Mouse (Mus musculus) hindbrain, postnatal 0 days (tissue): Measurements from ENCODE around the gene Ncam1. TPM values are rescaled to one million over a fixed set of nuclear protein-coding genes. Genes with fewer than 3 reads are reported as not detected.

Source experiments
- ATAC-seq: fragments of 200-750 bp; cut with Nextera tagmentation; 2 replicates; pipeline ENCODE4 v1.8.0; 2017; ENCODE audit warnings: mild to moderate bottlenecking, moderate TSS enrichment, moderate library complexity
- DNase-seq: peaks from one replicate; pipeline ENCODE4 v3.0.0-alpha.2; 2015; ENCODE audit warnings: low spot score
- H3K27ac ChIP-seq: fragments of 300-500 bp; sonication (generic); 2 replicates; pipeline ENCODE4 v1.5.1; 2014; ENCODE audit warnings: mild to moderate bottlenecking
- H3K27me3 ChIP-seq: fragments of 300-500 bp; sonication (generic); 2 replicates; pipeline ENCODE4 v1.6.1; 2014; ENCODE audit warnings: low read length, mixed read lengths; ENCODE audit not compliant: insufficient read depth
- H3K36me3 ChIP-seq: fragments of 300-500 bp; sonication (generic); 2 replicates; pipeline ENCODE4 v1.6.1; 2014; ENCODE audit warnings: low read length, mixed read lengths; ENCODE audit not compliant: insufficient read depth
- H3K4me1 ChIP-seq: fragments of 300-500 bp; sonication (generic); 2 replicates; pipeline ENCODE4 v1.6.1; 2014; ENCODE audit warnings: antibody characterized with exemption, low read length, mixed read lengths; ENCODE audit not compliant: insufficient read depth
- H3K4me2 ChIP-seq: fragments of 300-500 bp; sonication (generic); 2 replicates; pipeline ENCODE4 v1.6.1; 2014; ENCODE audit warnings: low read depth, mild to moderate bottlenecking, low read length, moderate library complexity, mixed read lengths
- H3K4me3 ChIP-seq: fragments of 300-500 bp; sonication (generic); 2 replicates; pipeline ENCODE4 v1.5.1; 2014; ENCODE audit warnings: low read length
- H3K9ac ChIP-seq: fragments of 300-500 bp; sonication (generic); replicated peaks from 2 replicates; pipeline ENCODE4 v1.6.1; 2014; ENCODE audit warnings: mild to moderate bottlenecking, low read length, moderate library complexity, mixed read lengths
- H3K9me3 ChIP-seq: fragments of 300-500 bp; sonication (generic); 2 replicates; pipeline ENCODE4 v1.6.1; 2016; ENCODE audit warnings: low read length, mixed read lengths
- CTCF ChIP-seq: IDR thresholded peaks from 2 replicates; pipeline ENCODE4 v1.5.1; 2016; ENCODE audit warnings: antibody characterized with exemption, control low read depth, low read depth
- WGBS: fragments of 180-500 bp; shearing (Covaris S2); extraction: QIAGEN DNeasy Blood & Tissue Kit; methylation state at CpG from one replicate; pipeline ENCODE4 v1.1.7; 2014; 5-methylcytosine and 5-hydroxymethylcytosine counted together
- polyA plus RNA-seq: library from polyadenylated mRNA; unstranded; fragments of >200 nt; fragmentation: Nextera tagmentation; extraction: Ambion mirVana; gene quantifications from 2 replicates; pipeline ENCODE4 v1.2.1, GENCODE M21; 2015
- total RNA-seq: library from RNA; depleted of rRNA; stranded (reverse); fragments of >200 nt; gene quantifications from 2 replicates; pipeline ENCODE4 v1.2.3, GENCODE M21; 2014

Ncam1 gene
- total and polyA plus RNA-seq, 2 experiments from 2014 or later: 411 to 414 TPM

DNA sequence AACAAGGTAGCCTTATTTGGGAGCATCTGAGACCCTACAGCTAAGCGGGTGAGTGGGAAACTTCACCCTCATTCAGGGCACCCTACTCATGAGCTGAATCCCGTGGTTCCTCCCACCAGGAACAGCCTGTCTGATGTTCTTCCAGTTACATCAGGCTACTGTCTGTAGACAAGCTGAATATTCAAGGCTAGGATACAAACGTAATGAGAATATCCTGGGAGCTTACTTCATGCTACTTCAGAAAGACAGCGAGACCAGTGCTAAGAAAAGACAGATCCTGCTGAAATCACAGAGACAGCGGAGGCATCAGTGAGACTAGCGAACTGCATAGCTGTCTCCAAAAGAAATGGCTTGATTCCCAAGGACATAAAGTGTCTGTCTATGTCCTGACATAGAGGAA lies 58.8 kb downstream of the Ncam1 start:
- TF ChIP-seq CTCF: no peak
- Histone ChIP-seq H3K4me1 (peaks cover 18% of the 10 kb centered on the region), H3K27me3 (no peaks in the 10 kb centered on the region), H3K4me2 (no peak overlapping the region), H3K9me3 (no peaks in the 10 kb centered on the region), H3K36me3 (no peaks in the 10 kb centered on the region), H3K9ac (no peak overlapping the region), H3K4me3 (no peak overlapping the region), H3K27ac (no peak overlapping the region)
- 82% methylated on average over 6 of the region's 6 CpGs for WGBS
- ATAC-seq (no peak), DNase-seq (no peak)

DNA sequence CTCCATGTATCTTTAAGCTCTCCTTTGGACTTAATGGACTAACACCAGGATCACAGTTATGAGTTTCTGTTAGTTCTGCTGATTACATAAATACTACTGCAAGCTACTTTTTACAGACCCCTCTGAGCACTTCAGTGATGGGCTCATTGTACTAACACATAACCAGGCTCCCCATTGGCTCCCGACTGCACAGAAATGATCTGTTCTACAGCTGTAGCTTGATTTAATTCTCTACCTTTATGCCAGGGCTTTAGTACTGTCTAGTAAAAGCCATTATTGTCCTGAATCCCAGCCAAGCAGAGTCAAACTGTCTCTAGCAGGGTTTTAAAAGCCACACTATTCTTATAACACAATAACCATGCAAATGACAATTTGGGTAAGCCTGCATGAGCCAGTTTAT lies 60.2 kb downstream of the Ncam1 start:
- H3K9me3 ChIP-seq: no peaks in the 10 kb centered on the region
- H3K4me1 ChIP-seq: peaks cover 13% of the 10 kb centered on the region; the same call in 1 of the 2 replicates
- WGBS: 8% methylated on average over 1 of the region's 1 CpGs

DNA sequence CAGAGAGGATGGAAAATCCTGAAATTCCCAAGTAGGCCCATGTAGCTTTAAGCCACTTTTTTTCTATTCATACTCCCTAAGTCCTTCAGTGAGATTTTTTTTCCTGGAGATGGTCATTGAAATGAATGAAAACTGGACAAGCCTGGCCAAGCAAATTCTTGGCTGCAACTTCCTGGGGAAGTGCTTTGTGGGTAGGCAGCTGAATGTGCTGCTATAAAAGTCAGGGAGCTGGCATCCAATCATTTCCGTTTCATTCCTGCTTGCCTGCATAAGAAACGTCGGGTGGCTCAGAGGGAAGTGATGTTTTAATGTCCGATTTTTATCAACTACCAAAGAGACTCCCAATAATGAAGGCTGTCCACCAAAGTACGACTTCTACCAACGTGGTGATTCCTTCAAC lies 61.6 kb downstream of the Ncam1 start:
- 73% methylated on average over 6 of the region's 6 CpGs for WGBS
- no peak for TF ChIP-seq CTCF

More for the DNA sequence above, 60.2 kb downstream of the Ncam1 start:
- Histone ChIP-seq H3K4me3 (no peak overlapping the region), H3K4me2 (no peak overlapping the region), H3K27me3 (no peaks in the 10 kb centered on the region), H3K36me3 (no peaks in the 10 kb centered on the region), H3K27ac (peak overlapping the region; percentile 11; the same call in 1 of the 2 replicates), H3K9ac (no peak overlapping the region)
- ATAC-seq (no peak), DNase-seq (no peak)
- no peak for TF ChIP-seq CTCF

DNA sequence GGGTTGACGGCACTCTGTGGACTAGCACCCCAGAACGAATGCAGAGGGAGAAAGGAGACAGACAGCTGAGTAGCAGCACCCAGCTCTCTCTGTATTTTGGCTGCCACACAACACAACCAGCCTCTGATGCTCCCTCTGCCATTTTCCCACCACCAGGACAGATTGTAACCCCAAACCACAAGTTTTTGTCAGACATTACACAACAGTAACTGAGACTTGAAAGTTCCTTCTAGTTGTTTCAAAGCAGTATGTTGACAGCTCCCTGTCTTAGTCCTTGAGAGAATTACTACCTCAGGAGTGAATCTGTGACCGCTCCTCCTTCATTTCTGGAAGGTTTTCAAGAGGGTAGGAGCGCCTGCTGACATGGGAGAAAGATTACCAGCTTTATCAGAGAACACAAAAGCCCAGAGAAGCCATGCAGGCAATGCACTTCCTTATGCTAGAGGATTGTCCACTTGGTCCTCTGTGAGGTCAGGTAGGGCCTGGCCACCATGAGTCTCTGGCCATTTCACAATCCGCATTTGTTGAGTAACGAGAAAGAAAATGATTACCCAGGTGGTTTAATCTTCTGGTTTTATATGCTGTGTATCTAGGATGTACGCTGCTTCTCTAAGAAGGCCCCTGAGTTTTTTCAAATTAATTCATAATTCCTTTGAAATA lies 64.2 kb downstream of the Ncam1 start:
- H3K4me1 ChIP-seq: peaks cover 13% of the 10 kb centered on the region; the same call in 1 of the 2 replicates
- H3K4me2 ChIP-seq: no peak overlapping the region
- H3K4me3 ChIP-seq: no peak overlapping the region
- H3K27ac ChIP-seq: no peak overlapping the region
- no peak overlapping the region for H3K9ac ChIP-seq
- no peaks in the 10 kb centered on the region for H3K9me3 ChIP-seq
- H3K36me3 ChIP-seq: no peaks in the 10 kb centered on the region
- TF ChIP-seq CTCF: no peak
- H3K27me3 ChIP-seq: no peaks in the 10 kb centered on the region
- DNase-seq (no peak), ATAC-seq (no peak)
- 77% methylated on average over 7 of the region's 7 CpGs for WGBS

More for the DNA sequence above, 61.6 kb downstream of the Ncam1 start:
- H3K4me1 ChIP-seq: peaks cover 13% of the 10 kb centered on the region; the same call in 1 of the 2 replicates
- no peak overlapping the region for H3K4me2 ChIP-seq
- DNase-seq (peak; percentile 35), ATAC-seq (no peak)
- no peak overlapping the region for H3K27ac ChIP-seq
- H3K9ac ChIP-seq: no peak overlapping the region
- no peaks in the 10 kb centered on the region for H3K27me3 ChIP-seq
- no peaks in the 10 kb centered on the region for H3K36me3 ChIP-seq
- no peak overlapping the region for H3K4me3 ChIP-seq
- H3K9me3 ChIP-seq: no peaks in the 10 kb centered on the region

DNA sequence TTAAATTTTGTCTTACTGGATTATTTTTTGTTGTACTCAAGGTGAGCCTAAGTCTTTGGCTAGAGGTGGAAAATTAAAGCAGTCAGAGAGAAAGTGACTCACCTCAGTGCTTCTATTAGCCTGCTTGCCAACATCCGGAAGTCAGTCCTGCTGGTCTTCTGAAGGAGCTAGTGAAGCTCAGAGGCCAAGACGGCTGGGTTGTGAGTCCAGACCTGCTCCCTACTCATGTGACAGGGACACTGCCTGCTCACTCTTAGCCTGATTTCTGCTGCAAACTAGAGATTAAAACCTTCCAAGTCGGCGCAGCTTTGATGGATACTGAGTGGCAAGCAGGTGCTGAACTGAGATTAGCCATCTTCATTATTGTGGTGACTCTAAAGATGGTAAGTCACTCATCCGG lies 65.0 kb downstream of the Ncam1 start:
- 73% methylated on average over 5 of the region's 5 CpGs for WGBS
- DNase-seq: no peak
- H3K4me1 ChIP-seq: peaks cover 12% of the 10 kb centered on the region; the same call in 1 of the 2 replicates
- no peak overlapping the region for H3K9ac ChIP-seq
- no peak overlapping the region for H3K4me3 ChIP-seq
- no peak overlapping the region for H3K27ac ChIP-seq
- no peak for TF ChIP-seq CTCF
- no peaks in the 10 kb centered on the region for H3K9me3 ChIP-seq
- H3K27me3 ChIP-seq: no peaks in the 10 kb centered on the region
- no peak overlapping the region for H3K4me2 ChIP-seq
- ATAC-seq: no peak
- no peaks in the 10 kb centered on the region for H3K36me3 ChIP-seq

DNA sequence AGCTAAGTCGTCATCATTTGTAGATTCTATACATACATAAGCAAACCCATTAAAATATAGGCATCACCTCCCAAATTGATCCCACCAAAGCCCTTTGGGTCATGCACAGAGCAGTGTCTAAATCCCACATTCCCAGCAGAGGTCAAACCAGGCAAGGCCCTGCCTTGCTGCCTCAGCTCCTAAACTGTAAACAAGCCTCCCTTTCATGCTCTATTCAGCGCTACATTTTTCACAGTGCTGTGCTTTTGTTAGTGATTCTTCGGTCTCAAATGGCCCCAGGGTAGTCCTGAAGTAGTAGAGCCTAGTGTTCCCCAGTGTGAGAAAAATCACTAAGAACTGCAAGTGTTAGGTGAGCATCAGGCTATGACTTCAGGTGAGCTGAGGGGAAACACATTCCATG lies 69.2 kb downstream of the Ncam1 start:
- H3K9me3 ChIP-seq: no peaks in the 10 kb centered on the region
- H3K9ac ChIP-seq: no peak overlapping the region
- no peak overlapping the region for H3K27ac ChIP-seq
- H3K4me3 ChIP-seq: no peak overlapping the region
- H3K27me3 ChIP-seq: no peaks in the 10 kb centered on the region
- no peak for TF ChIP-seq CTCF
- peaks cover 17% of the 10 kb centered on the region for H3K4me1 ChIP-seq
- H3K4me2 ChIP-seq: no peak overlapping the region
- 29% methylated on average over 3 of the region's 3 CpGs for WGBS
- no peaks in the 10 kb centered on the region for H3K36me3 ChIP-seq
- ATAC-seq (no peak), DNase-seq (no peak)

DNA sequence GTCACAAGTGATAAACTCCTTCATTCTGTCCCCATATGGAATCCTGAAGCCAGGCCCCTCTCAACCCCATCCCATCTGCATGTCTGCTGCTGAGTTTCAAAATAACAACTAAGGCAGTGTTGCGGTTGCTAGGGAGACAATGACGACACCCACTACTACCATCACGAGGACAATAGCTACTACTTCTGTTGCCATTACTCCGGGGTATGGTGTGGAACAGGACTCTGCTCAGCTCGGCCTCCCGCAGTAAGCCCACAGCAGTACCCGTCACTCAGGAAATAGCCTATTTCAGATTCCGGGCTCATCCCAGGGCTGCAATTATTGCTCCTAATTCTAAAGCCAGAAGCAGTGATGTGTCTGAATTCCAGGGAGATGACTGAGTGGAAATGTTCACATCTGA lies 70.5 kb downstream of the Ncam1 start:
- TF ChIP-seq CTCF: no peak
- H3K36me3 ChIP-seq: no peaks in the 10 kb centered on the region
- no peak overlapping the region for H3K4me3 ChIP-seq
- H3K27me3 ChIP-seq: no peaks in the 10 kb centered on the region
- no peak overlapping the region for H3K9ac ChIP-seq
- no peaks in the 10 kb centered on the region for H3K9me3 ChIP-seq
- peak; percentile 80 for ATAC-seq
- peak; percentile 54 for DNase-seq
- peaks cover 12% of the 10 kb centered on the region for H3K4me1 ChIP-seq
- WGBS: 10% methylated on average over 8 of the region's 8 CpGs
- no peak overlapping the region for H3K27ac ChIP-seq
- no peak overlapping the region for H3K4me2 ChIP-seq
